Mouse (Mus musculus): ENCODE measurements around the gene Fam78b. TPM values are rescaled to one million over a fixed set of nuclear protein-coding genes. Genes with fewer than 3 reads are reported as not detected.

Fam78b gene
- total RNA-seq, 2 experiments from 2014 or later, result 5.8 to 5.9 TPM

- no peak for DNase-seq
Measured at GRCm38 (mm10) chr1:167098741-167099140, 97.5 kb downstream of the Fam78b start.

GRCm38 (mm10) chr1:167102046-167102445 is 100.8 kb downstream of the Fam78b start:
- DNase-seq, result no peak

GRCm38 (mm10) chr1:167102566-167102965 is 101.3 kb downstream of the Fam78b start:
- DNase-seq, result no peak

- DNase-seq, result no peak
Measured at GRCm38 (mm10) chr1:167104956-167105626, 103.9 kb downstream of the Fam78b start.

GRCm38 (mm10) chr1:167105916-167106315 is 104.7 kb downstream of the Fam78b start:
- no peak for DNase-seq

GRCm38 (mm10) chr1:167108973-167109509 is 107.8 kb downstream of the Fam78b start:
- DNase-seq, result no peak

- no peak for DNase-seq
Measured at GRCm38 (mm10) chr1:167114363-167115050, 113.3 kb downstream of the Fam78b start.

GRCm38 (mm10) chr1:167115121-167115520 is 113.9 kb downstream of the Fam78b start:
- no peak for DNase-seq

- no peak for DNase-seq
Measured at GRCm38 (mm10) chr1:167116733-167117132, 115.5 kb downstream of the Fam78b start.

- no peak for DNase-seq
Measured at GRCm38 (mm10) chr1:167118971-167119370, 117.8 kb downstream of the Fam78b start.

GRCm38 (mm10) chr1:167119439-167119838 is 118.2 kb downstream of the Fam78b start:
- no peak for DNase-seq

GRCm38 (mm10) chr1:167122436-167122835 is 121.2 kb downstream of the Fam78b start:
- no peak for DNase-seq

GRCm38 (mm10) chr1:167123551-167123950 is 122.3 kb downstream of the Fam78b start:
- DNase-seq, result no peak

- DNase-seq, result no peak
Measured at GRCm38 (mm10) chr1:167125870-167126269, 124.7 kb downstream of the Fam78b start.

GRCm38 (mm10) chr1:167126292-167126691 is 125.1 kb downstream of the Fam78b start:
- DNase-seq, result no peak

- DNase-seq, result no peak
Measured at GRCm38 (mm10) chr1:167135748-167136147, 134.5 kb downstream of the Fam78b start.

All from heart, postnatal 4 days (tissue).